Mouse (Mus musculus): Measurements from ENCODE around the gene Sh3d21. TPM values are rescaled to one million over a fixed set of nuclear protein-coding genes. Genes with fewer than 3 reads are reported as not detected.
"Not testable (repeated sequence)": the region's sequence is repeated elsewhere in the genome, so short reads cannot be mapped to it uniquely, and the experiment has no call there.

Sh3d21 gene
- polyA plus RNA-seq, 1 experiment: 0.27 TPM

DNA sequence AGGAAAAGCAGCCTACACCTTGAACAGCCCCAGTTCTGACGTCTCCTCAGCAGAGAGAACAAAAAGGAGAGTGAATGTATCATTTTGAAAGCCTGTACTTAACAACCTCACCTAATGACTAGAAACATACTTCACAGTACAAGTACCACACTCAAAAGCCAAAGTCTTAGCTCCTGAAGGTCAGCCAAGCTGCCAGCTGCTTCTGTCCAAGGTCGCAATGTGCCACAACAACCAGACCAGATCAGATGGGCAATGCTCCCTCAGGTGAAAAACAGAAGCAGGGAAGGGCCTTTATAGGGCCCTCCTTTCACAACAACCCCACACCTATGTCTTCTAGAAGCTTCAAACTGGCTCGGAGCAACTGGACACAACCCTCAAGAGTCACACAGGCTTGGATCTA is 2.8 kb upstream of the Sh3d21 start:
- peaks cover 61% of the 10 kb centered on the region for H3K36me3 ChIP-seq (ENCODE audit: control insufficient read depth, insufficient read depth)
- no peak overlapping the region for H3K4me3 ChIP-seq (ENCODE audit: insufficient read depth, poor library complexity, severe bottlenecking)
- peaks cover 10% of the 10 kb centered on the region for H3K79me2 ChIP-seq (ENCODE audit: control insufficient read depth, insufficient read depth)
- no peak overlapping the region for H3ac ChIP-seq (ENCODE audit: control insufficient read depth, insufficient read length, low read depth)
- TF ChIP-seq USF1 (IDR thresholded peaks at IDR 0.05; ENCODE audit: low read depth) (no peak), MAX (IDR thresholded peaks at IDR 0.05) (no peak), MYOD1 (IDR thresholded peaks at IDR 0.05; ENCODE audit: control insufficient read depth, insufficient read length, low read depth) (no peak), CTCF (IDR thresholded peaks at IDR 0.05; ENCODE audit: control insufficient read depth, insufficient read depth, insufficient read length) (no peak), MYOG (IDR thresholded peaks at IDR 0.05; ENCODE audit: control insufficient read depth, extremely low read depth, insufficient read length) (no peak), CEBPB (IDR thresholded peaks at IDR 0.05; ENCODE audit: low read depth) (no peak), FOSL1 (IDR thresholded peaks at IDR 0.05; ENCODE audit: insufficient read depth, low read length, poor library complexity, severe bottlenecking) (no peak)
- no peaks in the 10 kb centered on the region for H3K27me3 ChIP-seq (ENCODE audit: control insufficient read depth, insufficient read depth, insufficient read length)
- peaks cover 3% of the 10 kb centered on the region for H3K79me3 ChIP-seq (ENCODE audit: low read depth)

DNA sequence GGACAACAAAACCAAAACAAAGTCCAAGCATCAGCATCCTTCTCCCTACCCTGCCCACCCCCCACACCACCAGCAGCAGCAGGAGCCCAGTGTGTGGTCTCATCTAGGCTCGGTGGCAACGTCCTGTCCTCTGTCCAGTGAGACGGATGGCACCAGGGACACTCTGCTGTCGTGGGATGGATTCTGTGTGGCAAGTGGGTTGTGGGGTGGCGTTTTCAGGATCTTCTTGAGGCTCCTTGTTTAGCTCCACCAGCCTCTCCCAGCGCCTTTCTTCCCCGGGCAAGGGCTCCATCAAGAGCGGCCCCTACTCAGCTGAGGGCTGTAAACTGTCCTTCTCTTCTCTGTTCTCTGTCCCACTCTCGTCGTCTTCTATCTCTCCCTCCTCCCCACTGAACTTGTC is 1.8 kb upstream of the Sh3d21 start:
- not testable (repeated sequence) for H3K79me2 ChIP-seq (ENCODE audit: control insufficient read depth, insufficient read depth); H3K27me3 ChIP-seq (ENCODE audit: control insufficient read depth, insufficient read depth, insufficient read length); H3K4me3 ChIP-seq (ENCODE audit: insufficient read depth, poor library complexity, severe bottlenecking); H3K79me3 ChIP-seq (ENCODE audit: low read depth); H3ac ChIP-seq (ENCODE audit: control insufficient read depth, insufficient read length, low read depth)
- H3K36me3 ChIP-seq (ENCODE audit: control insufficient read depth, insufficient read depth): peaks cover 51% of the 10 kb centered on the region

GRCm38 (mm10) chr4:126163685-126164084 is 394 bp upstream of the Sh3d21 start:
- H3ac ChIP-seq (ENCODE audit: control insufficient read depth, insufficient read length, low read depth): no peak overlapping the region
- peaks cover 37% of the 10 kb centered on the region for H3K36me3 ChIP-seq (ENCODE audit: control insufficient read depth, insufficient read depth)
- H3K79me2 ChIP-seq (ENCODE audit: control insufficient read depth, insufficient read depth): no peaks in the 10 kb centered on the region
- H3K4me3 ChIP-seq (ENCODE audit: insufficient read depth, poor library complexity, severe bottlenecking): no peak overlapping the region
- H3K79me3 ChIP-seq (ENCODE audit: low read depth): no peaks in the 10 kb centered on the region
- TF ChIP-seq USF1 (IDR thresholded peaks at IDR 0.05; ENCODE audit: low read depth) (no peak), MAX (IDR thresholded peaks at IDR 0.05) (no peak), CTCF (IDR thresholded peaks at IDR 0.05; ENCODE audit: control insufficient read depth, insufficient read depth, insufficient read length) (no peak), MYOD1 (IDR thresholded peaks at IDR 0.05; ENCODE audit: control insufficient read depth, insufficient read length, low read depth) (no peak), CEBPB (IDR thresholded peaks at IDR 0.05; ENCODE audit: low read depth) (no peak), FOSL1 (IDR thresholded peaks at IDR 0.05; ENCODE audit: insufficient read depth, low read length, poor library complexity, severe bottlenecking) (no peak), MYOG (IDR thresholded peaks at IDR 0.05; ENCODE audit: control insufficient read depth, extremely low read depth, insufficient read length) (no peak)
- no peaks in the 10 kb centered on the region for H3K27me3 ChIP-seq (ENCODE audit: control insufficient read depth, insufficient read depth, insufficient read length)

DNA sequence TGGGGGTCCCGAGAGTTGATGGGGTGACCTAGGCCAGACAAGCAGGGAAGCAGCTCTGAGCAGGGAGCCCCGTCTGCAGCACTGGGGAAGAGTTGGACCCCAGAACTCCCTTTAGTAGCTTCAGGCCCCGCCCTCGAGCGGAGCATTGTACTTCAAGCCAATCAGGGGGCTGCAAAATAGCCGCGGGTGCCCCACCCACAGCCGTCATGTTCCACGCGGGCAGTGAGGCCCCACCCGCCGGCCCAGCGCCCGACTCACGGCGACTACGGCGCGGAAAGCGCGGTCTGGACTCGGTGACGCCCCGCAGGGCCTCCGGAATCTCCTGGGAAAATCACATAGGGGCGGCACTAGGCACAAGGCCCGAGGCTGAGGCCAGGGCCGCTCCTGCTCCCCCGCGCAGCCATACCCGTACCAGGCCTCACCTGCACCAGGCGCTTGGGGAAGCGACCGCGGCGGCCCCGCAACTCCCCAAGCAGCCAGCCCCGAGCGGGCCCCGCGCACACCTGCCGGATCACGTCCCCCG is 686 bp downstream of the Sh3d21 start:
- H3K4me3 ChIP-seq (ENCODE audit: insufficient read depth, poor library complexity, severe bottlenecking): no peak overlapping the region
- peaks cover 27% of the 10 kb centered on the region for H3K36me3 ChIP-seq (ENCODE audit: control insufficient read depth, insufficient read depth)
- no peaks in the 10 kb centered on the region for H3K79me2 ChIP-seq (ENCODE audit: control insufficient read depth, insufficient read depth)
- no peak overlapping the region for H3ac ChIP-seq (ENCODE audit: control insufficient read depth, insufficient read length, low read depth)
- no peak for TF ChIP-seq CTCF (IDR thresholded peaks at IDR 0.05; ENCODE audit: control insufficient read depth, insufficient read depth, insufficient read length)
- TF ChIP-seq MYOD1 (IDR thresholded peaks at IDR 0.05; ENCODE audit: control insufficient read depth, insufficient read length, low read depth): no peak
- TF ChIP-seq CEBPB (IDR thresholded peaks at IDR 0.05; ENCODE audit: low read depth): no peak
- no peak for TF ChIP-seq MAX (IDR thresholded peaks at IDR 0.05)
- H3K27me3 ChIP-seq (ENCODE audit: control insufficient read depth, insufficient read depth, insufficient read length): no peaks in the 10 kb centered on the region
- H3K79me3 ChIP-seq (ENCODE audit: low read depth): no peaks in the 10 kb centered on the region

- Histone ChIP-seq H3K79me2 (ENCODE audit: control insufficient read depth, insufficient read depth) (no peaks in the 10 kb centered on the region), H3K79me3 (ENCODE audit: low read depth) (no peaks in the 10 kb centered on the region), H3K4me3 (ENCODE audit: insufficient read depth, poor library complexity, severe bottlenecking) (no peak overlapping the region), H3ac (ENCODE audit: control insufficient read depth, insufficient read length, low read depth) (no peak overlapping the region), H3K36me3 (ENCODE audit: control insufficient read depth, insufficient read depth) (peaks cover 24% of the 10 kb centered on the region), H3K27me3 (ENCODE audit: control insufficient read depth, insufficient read depth, insufficient read length) (no peaks in the 10 kb centered on the region)
- TF ChIP-seq USF1 (IDR thresholded peaks at IDR 0.05; ENCODE audit: low read depth) (no peak), FOSL1 (IDR thresholded peaks at IDR 0.05; ENCODE audit: insufficient read depth, low read length, poor library complexity, severe bottlenecking) (no peak), MYOG (IDR thresholded peaks at IDR 0.05; ENCODE audit: control insufficient read depth, extremely low read depth, insufficient read length) (no peak), CEBPB (IDR thresholded peaks at IDR 0.05; ENCODE audit: low read depth) (no peak), MYOD1 (IDR thresholded peaks at IDR 0.05; ENCODE audit: control insufficient read depth, insufficient read length, low read depth) (no peak), CTCF (IDR thresholded peaks at IDR 0.05; ENCODE audit: control insufficient read depth, insufficient read depth, insufficient read length) (no peak), MAX (IDR thresholded peaks at IDR 0.05) (no peak)
Observed at GRCm38 (mm10) chr4:126161986-126162385, 1.3 kb downstream of the Sh3d21 start.

GRCm38 (mm10) chr4:126161456-126161855 is 1.8 kb downstream of the Sh3d21 start:
- Histone ChIP-seq H3K4me3 (ENCODE audit: insufficient read depth, poor library complexity, severe bottlenecking) (no peak overlapping the region), H3K36me3 (ENCODE audit: control insufficient read depth, insufficient read depth) (peaks cover 18% of the 10 kb centered on the region), H3K79me2 (ENCODE audit: control insufficient read depth, insufficient read depth) (no peaks in the 10 kb centered on the region), H3K27me3 (ENCODE audit: control insufficient read depth, insufficient read depth, insufficient read length) (no peaks in the 10 kb centered on the region), H3ac (ENCODE audit: control insufficient read depth, insufficient read length, low read depth) (no peak overlapping the region), H3K79me3 (ENCODE audit: low read depth) (no peaks in the 10 kb centered on the region)
- TF ChIP-seq CTCF (IDR thresholded peaks at IDR 0.05; ENCODE audit: control insufficient read depth, insufficient read depth, insufficient read length): no peak
- no peak for TF ChIP-seq CEBPB (IDR thresholded peaks at IDR 0.05; ENCODE audit: low read depth)
- no peak for TF ChIP-seq MAX (IDR thresholded peaks at IDR 0.05)
- TF ChIP-seq MYOG (IDR thresholded peaks at IDR 0.05; ENCODE audit: control insufficient read depth, extremely low read depth, insufficient read length): no peak
- TF ChIP-seq FOSL1 (IDR thresholded peaks at IDR 0.05; ENCODE audit: insufficient read depth, low read length, poor library complexity, severe bottlenecking): no peak
- no peak for TF ChIP-seq MYOD1 (IDR thresholded peaks at IDR 0.05; ENCODE audit: control insufficient read depth, insufficient read length, low read depth)
- no peak for TF ChIP-seq USF1 (IDR thresholded peaks at IDR 0.05; ENCODE audit: low read depth)
